18 mouse cellular contexts compared by ENCODE assay signal in genomic region chrX:155280427-155281044, GRCm38 (mm10). TPM values are rescaled to one million over a fixed set of nuclear protein-coding genes. Genes with fewer than 3 reads are reported as not detected.
DNase-seq lines count a peak whose midpoint lies in the region; ATAC-seq and TF ChIP-seq lines count a peak whose summit lies in the region.
"Had no signal": no experiment of that assay in that cellular context is flagged by ENCODE, and none has a peak within 500 bp of the region (broad histone marks: within the 10 kb centered on the region; RNA-seq: fewer than 3 reads in every experiment).

No protein-coding gene starts in this region.

- no peak overlapping the region for H3K27ac ChIP-seq in kidney, embryonic 14.5 days (ENCODE audit: low read depth, low read length)
- H3K27ac ChIP-seq in kidney, adult 2 months (ENCODE audit: insufficient read depth, low read depth, low read length): no peak overlapping the region
- no peak overlapping the region for H3K27ac ChIP-seq in CH12.LX (ENCODE audit: insufficient read depth, low read depth)
- H3K27ac ChIP-seq in cerebellum, adult 2 months (ENCODE audit: insufficient read depth, low read length): no peak overlapping the region
- H3K27ac ChIP-seq: heart, adult 2 months; hindbrain, embryonic 15.5 days; midbrain, embryonic 10.5 days had no signal

- no peak for TF ChIP-seq RAD21 in CH12.LX (IDR thresholded peaks at IDR 0.05; ENCODE audit: low read depth, low read length)

- H3K9me3 ChIP-seq in kidney, embryonic 14.5 days (ENCODE audit: control insufficient read depth, low read length): no peaks in the 10 kb centered on the region
- H3K9me3 ChIP-seq in CH12.LX (replicated peaks; ENCODE audit: low read length): no peaks in the 10 kb centered on the region
- H3K9me3 ChIP-seq: hindbrain, embryonic 15.5 days; midbrain, embryonic 10.5 days had no signal

- H3K4me3 ChIP-seq in kidney, embryonic 14.5 days (ENCODE audit: low read length): no peak overlapping the region
- H3K4me3 ChIP-seq in kidney, adult 2 months (ENCODE audit: insufficient read depth, low read depth, low read length): no peak overlapping the region
- no peak overlapping the region for H3K4me3 ChIP-seq in CH12.LX (replicated peaks in 1 of 3; ENCODE audit: low read depth in 2 of 3, low read length in 2 of 3, poor library complexity in 1 of 3)
- no peak overlapping the region for H3K4me3 ChIP-seq in cerebellum, adult 2 months (replicated peaks; ENCODE audit: insufficient read depth, low read depth, low read length)
- H3K4me3 ChIP-seq: heart, adult 2 months; hindbrain, embryonic 15.5 days; midbrain, embryonic 10.5 days had no signal

- TF ChIP-seq CTCF in kidney, adult 2 months (conservative IDR thresholded peaks at IDR 0.05; ENCODE audit: insufficient read depth, insufficient read length, low read depth, low read length): no peak
- no peak for TF ChIP-seq CTCF in CH12.LX (conservative IDR thresholded peaks at IDR 0.05 in 1 of 2, IDR thresholded peaks at IDR 0.05 in 1 of 2; ENCODE audit: low read depth in 2 of 2, low read length in 2 of 2)
- TF ChIP-seq CTCF in cerebellum, adult 2 months (IDR thresholded peaks at IDR 0.05; ENCODE audit: borderline replicate concordance, insufficient read depth, low read depth, low read length): no peak

- in situ Hi-C loops in CH12.LX (cut with MboI; ENCODE audit: low pct_ligation_motif_present, low pct_unique_long_range_greater_than_20kb, low sequenced_read_pairs): no loop called here

- no peak overlapping the region for H3K9ac ChIP-seq in kidney, embryonic 14.5 days (ENCODE audit: low read depth, low read length)
- no peak overlapping the region for H3K9ac ChIP-seq in CH12.LX (ENCODE audit: insufficient read depth, low read depth)
- H3K9ac ChIP-seq: hindbrain, embryonic 15.5 days had no signal

- 30% methylated on average over 1 of the region's 1 CpGs for WGBS in kidney, embryonic 14.5 days
- WGBS in kidney, adult 2 months: 35% methylated on average over 1 of the region's 1 CpGs
- WGBS in cerebellum, adult 2 months: 83% methylated on average over 1 of the region's 1 CpGs

- no peaks in the 10 kb centered on the region for H3K79me2 ChIP-seq in CH12.LX (replicated peaks; ENCODE audit: control insufficient read depth, extremely low read depth, insufficient read depth, poor library complexity, severe bottlenecking)

- peak; percentile 28; the same call in 1 of the 2 replicates for ATAC-seq in kidney, embryonic 14.5 days (ENCODE audit: low FRiP score, low TSS enrichment)
- ATAC-seq in common myeloid progenitor, adult 5-6 weeks (replicated peaks; ENCODE audit: low read depth, poor library complexity, severe bottlenecking): peak; percentile 100
- peak; percentile 89 for ATAC-seq in megakaryocyte, adult 5-6 weeks (ENCODE audit: poor library complexity, severe bottlenecking)

- TF ChIP-seq EP300 in CH12.LX (IDR thresholded peaks at IDR 0.05; ENCODE audit: low read length): no peak

- no peaks in the 10 kb centered on the region for H3K27me3 ChIP-seq in kidney, embryonic 14.5 days (ENCODE audit: control insufficient read depth, insufficient read depth, low read length)
- H3K27me3 ChIP-seq in kidney, adult 2 months (replicated peaks; ENCODE audit: control insufficient read depth, insufficient read depth, low read length): no peaks in the 10 kb centered on the region
- H3K27me3 ChIP-seq in CH12.LX (replicated peaks): no peaks in the 10 kb centered on the region
- H3K27me3 ChIP-seq in cerebellum, adult 2 months (ENCODE audit: control insufficient read depth, insufficient read depth, low read length): no peaks in the 10 kb centered on the region
- H3K27me3 ChIP-seq: hindbrain, embryonic 15.5 days had no signal

- no peak overlapping the region for H3K4me2 ChIP-seq in kidney, embryonic 14.5 days (replicated peaks; ENCODE audit: low read depth, low read length)
- H3K4me2 ChIP-seq in CH12.LX (ENCODE audit: insufficient read depth, low read depth, poor library complexity, severe bottlenecking): no peak overlapping the region
- H3K4me2 ChIP-seq: hindbrain, embryonic 15.5 days had no signal

- no peaks in the 10 kb centered on the region for H3K36me3 ChIP-seq in kidney, embryonic 14.5 days (ENCODE audit: control insufficient read depth, insufficient read depth, low read length)
- peaks cover 1% of the 10 kb centered on the region; the same call in 1 of the 2 replicates for H3K36me3 ChIP-seq in kidney, adult 2 months (ENCODE audit: control insufficient read depth, insufficient read depth, low read length)
- H3K36me3 ChIP-seq in CH12.LX (replicated peaks in 1 of 2; ENCODE audit: control insufficient read depth in 1 of 2, insufficient read depth in 1 of 2, low read length in 1 of 2): peaks cover 6 to 27% of the 10 kb centered on the region in 2 experiments
- H3K36me3 ChIP-seq: midbrain, embryonic 10.5 days had no signal

- DNase-seq in kidney, adult 2 months: no peak
- DNase-seq in CH12.LX (ENCODE audit: extremely low read depth): peak; percentile 8
- no peak for DNase-seq in cerebellum, adult 2 months
- DNase-seq in cerebellum, adult 8-10 months: no peak
- no peak for DNase-seq in right cerebral cortex, adult 18-20 months
- DNase-seq: adrenal gland, adult 8-10 months; cerebellum, postnatal 25 days; gastrocnemius, postnatal 14 days; heart, adult 2 months; heart, postnatal 36 days; kidney, adult 8-10 months; lung, postnatal 36 days; thymus, postnatal 36 days had no signal

- TF ChIP-seq POLR2A in kidney, adult 2 months (IDR thresholded peaks at IDR 0.05; ENCODE audit: low read depth, low read length): no peak
- no peak for TF ChIP-seq POLR2A in CH12.LX (IDR thresholded peaks at IDR 0.05; ENCODE audit: low read depth, low read length)
- no peak for TF ChIP-seq POLR2A in cerebellum, adult 2 months (IDR thresholded peaks at IDR 0.05; ENCODE audit: borderline replicate concordance, insufficient read depth, low read length)

- H3K4me1 ChIP-seq in kidney, embryonic 14.5 days (ENCODE audit: control insufficient read depth, insufficient read depth, low read length): no peaks in the 10 kb centered on the region
- no peaks in the 10 kb centered on the region for H3K4me1 ChIP-seq in kidney, adult 2 months (ENCODE audit: control insufficient read depth, insufficient read depth, low read length)
- H3K4me1 ChIP-seq in CH12.LX (ENCODE audit: control insufficient read depth in 1 of 2, insufficient read depth in 2 of 2): peaks cover 0 to 5% of the 10 kb centered on the region in 2 experiments; a peak in 1 of 4 replicates
- no peaks in the 10 kb centered on the region for H3K4me1 ChIP-seq in cerebellum, adult 2 months (ENCODE audit: control insufficient read depth, insufficient read depth, low read length)
- H3K4me1 ChIP-seq: hindbrain, embryonic 15.5 days; midbrain, embryonic 10.5 days had no signal

- dilution Hi-C loops in CH12.LX (cut with MboI; ENCODE audit: extremely low pct_ligation_motif_present, extremely low pct_unique_long_range_greater_than_20kb, low sequenced_read_pairs): no loop called here

TF ChIP-seq in CH12.LX, 34 proteins besides CTCF, POLR2A, EP300 and RAD21:
- TF ChIP-seq MYC (IDR thresholded peaks at IDR 0.05; ENCODE audit: low read depth, low read length) (peak; percentile 77), SIN3A (IDR thresholded peaks at IDR 0.05; ENCODE audit: low read length) (no peak), PAX5 (IDR thresholded peaks at IDR 0.05; ENCODE audit: low read length) (no peak), HCFC1 (IDR thresholded peaks at IDR 0.05; ENCODE audit: low read depth, low read length) (no peak), SMC3 (IDR thresholded peaks at IDR 0.05; ENCODE audit: low read depth, low read length) (no peak)

RNA-seq across cellular contexts. Expression of gene Acot9, which starts 18.3 kb away (rescaled TPM):
- 31.8 and 34.8 TPM in 2 replicates for polyA plus RNA-seq in kidney, embryonic 14.5 days (2014; fragmentation: Nextera tagmentation; extraction: Ambion mirVana)
- 16.4 and 18.5 TPM in 2 replicates for polyA plus RNA-seq in kidney, adult 2 months (2012; rRNA removed)
- 39.1 and 44.7 TPM in 2 replicates for total RNA-seq in CH12.LX (2012; rRNA removed)
- total RNA-seq in CH12.LX (2014; rRNA removed): 70.6 and 89.5 TPM in 2 replicates
- polyA plus RNA-seq in CH12.LX (2012; ENCODE audit: insufficient read length, low read depth): 45.4 and 46.2 TPM in 2 replicates
- total RNA-seq in common myeloid progenitor, adult 5-6 weeks (2017): 29.0 and 47.8 TPM in 2 replicates
- 105 and 124 TPM in 2 replicates for total RNA-seq in megakaryocyte, adult 5-6 weeks (2015)
- total RNA-seq in megakaryocyte, adult 5-6 weeks (2017): 109 and 111 TPM in 2 replicates
- polyA plus RNA-seq in cerebellum, adult 2 months (2012; rRNA removed): 16.1 and 16.5 TPM in 2 replicates

Comparison
In these comparisons a context has a peak if more than half of its experiments do, and no peak if none do; other contexts are left out.
1. ATAC-seq: peak in every context shown above with its lines; median percentile 100 in common myeloid progenitor, adult 5-6 weeks; 89 in megakaryocyte, adult 5-6 weeks; 28 in kidney, embryonic 14.5 days.